Mouse (Mus musculus) G1E (cell line): ENCODE results near the gene Tbck. TPM values are rescaled to one million over a fixed set of nuclear protein-coding genes. Genes with fewer than 3 reads are reported as not detected.

ENCODE experiments used
- ATAC-seq: 2 replicates; pipeline ENCODE4 v1.8.0; 2016; ENCODE audit warnings: mild to moderate bottlenecking; ENCODE audit not compliant: insufficient number of reproducible peaks, poor library complexity, low FRiP score, severe bottlenecking; ENCODE audit errors: extremely low read depth
- DNase-seq: peaks from one replicate; pipeline ENCODE4 v3.0.0; 2012; ENCODE audit warnings: low spot score
- H3K27me3 ChIP-seq: 2 replicates; pipeline ENCODE4 v1.6.1; 2012; ENCODE audit warnings: mild to moderate bottlenecking, low read length, inconsistent platforms; ENCODE audit not compliant: insufficient read depth
- H3K36me3 ChIP-seq: replicated peaks from 2 replicates; pipeline ENCODE3; 2012; ENCODE audit warnings: mild to moderate bottlenecking, inconsistent platforms
- H3K4me1 ChIP-seq: 2 replicates; pipeline ENCODE4 v1.6.1; 2012; ENCODE audit warnings: low read depth, low read length, inconsistent platforms, mixed read lengths; ENCODE audit not compliant: insufficient read depth
- H3K4me3 ChIP-seq: 2 replicates; pipeline ENCODE4 v1.5.1; 2012; ENCODE audit warnings: low read depth, mild to moderate bottlenecking, inconsistent platforms, low read length, moderate library complexity, mixed read lengths
- H3K9me3 ChIP-seq: replicated peaks from 2 replicates; pipeline ENCODE4 v1.6.1; 2012; ENCODE audit warnings: inconsistent platforms
- CTCF ChIP-seq: IDR thresholded peaks from 2 replicates; pipeline ENCODE4 v1.5.1; 2012; ENCODE audit warnings: low read depth, low read length, inconsistent platforms, mixed read lengths
- GATA1 ChIP-seq: IDR thresholded peaks from 2 replicates; pipeline ENCODE4 v1.6.1; 2012; ENCODE audit warnings: borderline replicate concordance, low read length, inconsistent platforms, mixed read lengths
- GATA2 ChIP-seq: IDR thresholded peaks from 2 replicates; pipeline ENCODE4 v1.6.1; 2012; ENCODE audit warnings: low read depth, low read length, inconsistent platforms, borderline replicate concordance
- POLR2AphosphoS5 ChIP-seq: IDR thresholded peaks from 2 replicates; pipeline ENCODE4 v1.6.1; 2012; ENCODE audit warnings: low read depth, low read length, inconsistent platforms; ENCODE audit not compliant: insufficient replicate concordance
- TAL1 ChIP-seq: conservative IDR thresholded peaks from 2 replicates; pipeline ENCODE4 v1.6.1; 2012; ENCODE audit warnings: low read depth, low read length, inconsistent platforms, mixed read lengths
- polyA plus RNA-seq: library from polyadenylated mRNA; stranded (reverse); fragments of >175 nt; gene quantifications from 2 replicates; pipeline ENCODE4 v1.2.3, GENCODE M21; 2012
- total RNA-seq, 2 experiments: library from RNA; stranded (forward) in 1 of 2; stranded (reverse) in 1 of 2; fragments of 200-1000 nt in 1 of 2; fragments of >200 nt in 1 of 2; fragmentation: Nextera tagmentation in 1 of 2; gene quantifications; 2 replicates each; pipeline ENCODE4 v1.2.3; 2014 to 2017

Gene Tbck
- total and polyA plus RNA-seq, 3 experiments: 3.3 to 33.2 (median 22.9) TPM

DNA sequence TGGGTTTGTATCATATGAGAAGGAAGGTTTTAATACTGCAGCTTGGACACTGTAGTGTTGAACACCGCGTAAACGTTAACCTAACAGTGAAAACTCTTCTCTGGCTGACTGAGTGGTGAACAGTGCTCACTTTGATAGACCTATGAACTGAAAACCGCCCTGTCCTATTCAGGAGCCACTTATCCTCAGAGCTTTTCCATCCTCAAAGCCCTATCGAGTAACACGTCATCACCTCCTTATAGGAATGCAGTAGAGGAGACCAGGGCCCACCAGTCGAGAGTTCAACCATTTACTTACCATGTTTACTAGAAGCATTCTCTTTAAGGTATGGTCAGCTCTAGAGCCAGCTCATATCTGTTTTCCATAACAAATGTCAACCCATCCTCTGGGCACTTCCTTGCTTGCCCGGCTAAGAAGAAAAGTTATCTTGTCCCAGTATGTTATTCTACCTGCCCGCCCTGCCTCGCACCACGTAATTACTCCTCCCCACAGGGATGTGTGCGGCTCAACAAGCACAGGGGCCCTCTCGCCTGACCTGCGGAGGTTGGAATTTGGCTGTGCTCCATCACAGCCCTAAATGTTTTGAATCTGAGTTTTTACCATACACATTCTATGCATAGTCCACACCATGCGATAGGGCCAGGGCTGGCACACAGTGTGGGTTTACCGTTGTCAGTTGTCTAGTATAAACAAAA is 147.4 kb downstream of the Tbck start:
- DNase-seq: no peak
- TF ChIP-seq POLR2AphosphoS5 (no peak), CTCF (no peak), GATA2 (no peak), GATA1 (no peak), TAL1 (no peak)
- Histone ChIP-seq H3K36me3 (peaks cover 28% of the 10 kb centered on the region), H3K4me3 (no peak overlapping the region), H3K4me1 (peaks cover 5% of the 10 kb centered on the region; the same call in 1 of the 2 replicates), H3K27me3 (no peaks in the 10 kb centered on the region), H3K9me3 (no peaks in the 10 kb centered on the region)
- ATAC-seq: no peak

DNA sequence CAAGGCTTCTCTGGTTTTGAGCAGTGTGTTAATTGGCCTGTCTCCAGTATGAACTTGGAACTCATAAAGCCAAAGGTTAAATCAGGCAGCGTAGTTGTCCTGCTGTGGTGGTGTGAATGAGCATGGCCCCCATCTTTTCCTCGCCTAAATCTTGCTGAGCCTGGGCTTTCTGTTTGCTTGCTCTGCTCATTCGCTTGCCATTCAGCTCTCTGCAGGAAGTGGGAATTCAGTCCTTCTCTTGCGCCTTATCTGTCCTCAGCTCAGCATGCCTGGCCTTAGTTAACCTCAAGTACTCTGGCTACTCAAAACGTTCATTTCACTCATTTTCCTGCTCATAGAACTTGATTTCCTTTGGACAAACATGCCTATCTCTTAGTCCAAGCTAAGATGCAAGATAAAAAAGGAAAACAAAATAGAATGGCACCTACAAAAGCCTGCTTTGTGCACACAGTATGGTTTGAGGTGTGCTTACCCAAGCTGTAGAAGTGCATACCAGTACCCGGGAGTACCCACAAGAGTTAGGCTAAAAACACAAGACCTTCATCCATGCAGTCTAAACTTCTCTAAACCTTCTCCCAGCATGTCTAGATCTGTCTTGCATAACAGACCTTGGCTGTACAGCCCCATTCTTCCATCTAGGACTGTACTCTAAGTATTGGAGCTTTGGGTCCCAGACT is 151.3 kb downstream of the Tbck start:
- ATAC-seq: no peak
- no peak for DNase-seq
- no peak for TF ChIP-seq CTCF
- TF ChIP-seq GATA1: no peak
- no peak for TF ChIP-seq TAL1
- TF ChIP-seq POLR2AphosphoS5: no peak
- TF ChIP-seq GATA2: no peak
- Histone ChIP-seq H3K9me3 (no peaks in the 10 kb centered on the region), H3K27me3 (no peaks in the 10 kb centered on the region), H3K4me1 (peaks cover 5% of the 10 kb centered on the region; the same call in 1 of the 2 replicates), H3K36me3 (peaks cover 58% of the 10 kb centered on the region), H3K4me3 (no peak overlapping the region)

DNA sequence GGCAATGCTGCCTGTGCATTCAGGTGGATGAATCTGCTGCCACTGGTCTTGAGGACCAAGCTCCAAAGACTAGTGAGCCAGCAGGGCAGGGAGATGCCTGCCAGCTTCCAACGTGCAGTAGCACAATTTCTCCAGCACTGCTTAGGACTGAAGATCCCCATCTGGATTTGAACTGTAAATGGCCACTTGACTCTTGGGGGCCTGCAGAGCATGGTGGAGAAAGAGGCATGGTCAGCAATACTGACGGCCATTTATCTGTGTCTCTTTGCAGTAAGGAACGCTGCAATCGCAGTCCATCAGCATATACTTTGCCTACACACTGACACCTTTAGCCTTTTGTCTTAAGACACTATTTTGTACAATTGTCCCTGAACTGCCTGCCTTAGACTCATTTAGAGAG is 153.2 kb downstream of the Tbck start:
- no peaks in the 10 kb centered on the region for H3K27me3 ChIP-seq
- H3K4me1 ChIP-seq: peaks cover 5% of the 10 kb centered on the region; the same call in 1 of the 2 replicates
- H3K9me3 ChIP-seq: no peaks in the 10 kb centered on the region
- no peak overlapping the region for H3K4me3 ChIP-seq
- H3K36me3 ChIP-seq: peaks cover 49% of the 10 kb centered on the region
- no peak for DNase-seq
- no peak for TF ChIP-seq GATA1
- no peak for TF ChIP-seq GATA2
- no peak for TF ChIP-seq POLR2AphosphoS5
- ATAC-seq: no peak

DNA sequence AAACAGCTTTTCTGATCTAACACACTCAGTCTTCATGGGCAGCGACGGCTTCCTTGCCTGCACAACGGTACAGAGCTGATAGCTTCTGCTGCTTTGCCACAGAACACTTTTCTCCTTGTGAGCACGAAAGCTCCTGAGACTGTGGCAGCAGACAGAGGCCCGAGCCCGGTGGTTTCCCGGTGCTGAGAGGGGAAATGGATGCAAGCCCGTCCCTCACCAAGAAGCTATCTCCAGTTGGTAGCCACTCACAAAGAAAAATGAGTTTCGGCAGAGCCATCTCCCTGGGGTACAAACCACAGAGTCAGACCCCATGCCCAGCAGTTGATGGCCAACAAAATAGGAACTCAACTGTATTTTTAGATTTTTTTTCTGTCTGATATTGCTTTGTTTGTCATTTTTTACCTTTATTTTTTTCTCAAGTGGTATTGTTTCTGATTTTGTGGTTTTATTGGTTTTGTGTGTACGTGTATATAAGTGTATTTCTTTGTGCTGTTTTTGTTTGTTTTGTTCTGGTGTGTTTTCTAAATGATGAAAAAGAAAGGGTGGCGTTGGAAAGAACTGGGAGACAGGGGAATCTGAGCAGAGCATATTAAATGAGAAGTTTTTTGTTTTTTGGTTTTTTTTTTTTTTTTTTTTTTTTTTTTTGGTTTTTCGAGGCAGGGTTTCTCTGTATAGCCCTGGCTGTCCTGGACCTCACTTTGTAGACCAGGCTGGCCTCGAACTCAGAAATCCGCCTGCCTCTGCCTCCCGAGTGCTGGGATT is 154.9 kb downstream of the Tbck start:
- no peak overlapping the region for H3K4me3 ChIP-seq
- no peaks in the 10 kb centered on the region for H3K27me3 ChIP-seq

DNA sequence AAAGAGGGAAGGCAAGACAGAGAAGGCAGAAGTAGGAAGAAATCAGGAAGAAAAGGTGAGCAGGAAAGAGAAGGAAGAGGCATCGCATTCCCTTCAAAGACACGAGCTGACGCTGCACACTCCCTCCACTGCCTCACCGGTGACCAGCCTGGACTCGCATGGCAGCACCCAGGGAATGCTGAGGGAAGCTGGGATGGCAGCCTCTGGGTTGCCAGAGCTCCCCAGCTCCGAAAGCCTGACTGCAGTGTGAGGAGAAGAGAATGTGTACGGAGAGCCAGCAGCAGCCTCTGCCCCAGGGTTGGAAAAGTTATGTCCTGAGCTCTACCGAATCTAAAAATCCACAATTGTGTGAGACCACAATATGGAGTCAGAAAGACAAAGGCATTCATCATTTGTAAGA is 155.6 kb downstream of the Tbck start:
- peaks cover 5% of the 10 kb centered on the region; the same call in 1 of the 2 replicates for H3K4me1 ChIP-seq
- no peak for TF ChIP-seq GATA2
- no peak for TF ChIP-seq GATA1
- no peak for TF ChIP-seq POLR2AphosphoS5
- TF ChIP-seq CTCF: no peak
- TF ChIP-seq TAL1: no peak
- H3K27me3 ChIP-seq: no peaks in the 10 kb centered on the region
- ATAC-seq: no peak
- no peak overlapping the region for H3K4me3 ChIP-seq
- H3K9me3 ChIP-seq: no peaks in the 10 kb centered on the region
- DNase-seq: no peak
- H3K36me3 ChIP-seq: peaks cover 43% of the 10 kb centered on the region

More for the DNA sequence above, 154.9 kb downstream of the Tbck start:
- ATAC-seq: no peak
- peaks cover 48% of the 10 kb centered on the region for H3K36me3 ChIP-seq
- H3K9me3 ChIP-seq: no peaks in the 10 kb centered on the region
- H3K4me1 ChIP-seq: peaks cover 5% of the 10 kb centered on the region; the same call in 1 of the 2 replicates
- DNase-seq: no peak
- TF ChIP-seq GATA1 (no peak), POLR2AphosphoS5 (no peak), TAL1 (no peak), GATA2 (no peak), CTCF (no peak)

DNA sequence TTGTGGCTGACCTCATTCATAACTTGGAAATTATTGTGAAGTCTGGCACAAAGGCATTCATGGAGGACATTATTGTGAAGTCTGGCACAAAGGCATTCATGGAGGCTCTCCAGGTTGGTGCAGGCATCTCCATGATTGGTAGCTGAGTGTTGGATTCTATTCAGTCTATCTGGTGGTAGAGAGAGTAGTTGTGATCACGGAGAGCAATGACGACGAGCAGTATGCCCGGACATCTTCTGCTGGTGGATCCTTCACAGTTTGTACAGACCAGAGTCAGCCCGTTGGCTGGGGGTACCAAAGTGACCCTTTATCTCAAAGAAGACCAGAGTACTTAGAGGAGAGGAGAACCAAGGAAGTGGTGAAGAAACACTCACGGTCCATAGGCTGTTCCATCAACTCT is 158.7 kb downstream of the Tbck start:
- DNase-seq (no peak), ATAC-seq (no peak)
- H3K4me1 ChIP-seq: no peaks in the 10 kb centered on the region
- peaks cover 22% of the 10 kb centered on the region for H3K36me3 ChIP-seq
- TF ChIP-seq TAL1: no peak
- TF ChIP-seq CTCF: no peak
- TF ChIP-seq POLR2AphosphoS5: no peak
- no peak for TF ChIP-seq GATA1
- TF ChIP-seq GATA2: no peak
- no peaks in the 10 kb centered on the region for H3K27me3 ChIP-seq
- H3K4me3 ChIP-seq: no peak overlapping the region
- H3K9me3 ChIP-seq: no peaks in the 10 kb centered on the region

DNA sequence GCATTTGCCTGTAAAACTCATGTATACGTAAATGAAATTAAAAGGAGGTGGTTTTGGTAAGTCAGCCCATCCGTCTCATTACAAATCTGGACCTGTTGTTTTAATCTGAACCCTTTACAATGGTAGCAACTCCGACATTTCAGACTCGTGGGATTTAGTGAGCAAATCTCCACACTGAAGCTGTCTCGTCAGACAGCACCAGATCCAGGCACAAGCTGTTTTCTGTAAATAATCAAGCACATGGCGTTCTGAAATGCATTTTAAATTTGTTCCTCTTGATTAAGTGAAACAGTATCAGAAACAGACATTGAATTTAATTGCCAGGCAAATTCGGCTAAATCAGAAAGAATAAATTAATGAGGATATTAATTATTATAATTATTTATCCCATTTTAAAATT is 165.7 kb downstream of the Tbck start:
- H3K9me3 ChIP-seq: no peaks in the 10 kb centered on the region
- no peak overlapping the region for H3K4me3 ChIP-seq
- TF ChIP-seq TAL1: no peak
- TF ChIP-seq POLR2AphosphoS5: no peak
- no peak for TF ChIP-seq GATA1
- TF ChIP-seq GATA2: no peak
- TF ChIP-seq CTCF: no peak
- DNase-seq (no peak), ATAC-seq (no peak)
- no peaks in the 10 kb centered on the region for H3K36me3 ChIP-seq
- no peaks in the 10 kb centered on the region for H3K4me1 ChIP-seq
- H3K27me3 ChIP-seq: peaks cover 21% of the 10 kb centered on the region
